Mouse (Mus musculus): Measurements from ENCODE around the gene Srsf9. TPM values are rescaled to one million over a fixed set of nuclear protein-coding genes. Genes with fewer than 3 reads are reported as not detected.
"Not testable (repeated sequence)": the region's sequence is repeated elsewhere in the genome, so short reads cannot be mapped to it uniquely, and the experiment has no call there.

Srsf9 gene
- polyA plus RNA-seq, 1 experiment from 2014 or later: 275 TPM

GRCm38 (mm10) chr5:115375436-115375835 is 48.5 kb downstream of the Srsf9 start:
- H3K9ac ChIP-seq (ENCODE audit: low read depth, low read length): no peak overlapping the region
- H3K36me3 ChIP-seq (ENCODE audit: control insufficient read depth, insufficient read depth, low read length): no peaks in the 10 kb centered on the region
- H3K27me3 ChIP-seq (replicated peaks; ENCODE audit: control insufficient read depth, insufficient read depth, low read length): peaks cover 20% of the 10 kb centered on the region
- H3K4me2 ChIP-seq: no peak overlapping the region
- no peaks in the 10 kb centered on the region for H3K4me1 ChIP-seq (replicated peaks; ENCODE audit: control insufficient read depth, insufficient read depth, low read length)
- H3K4me3 ChIP-seq (ENCODE audit: low read depth, low read length): no peak overlapping the region
- H3K27ac ChIP-seq (ENCODE audit: low read depth, low read length): no peak overlapping the region
- DNase-seq (ENCODE audit: low spot score): no peak
- no peaks in the 10 kb centered on the region for H3K9me3 ChIP-seq (ENCODE audit: control insufficient read depth, low read length)
- ATAC-seq (replicated peaks; ENCODE audit: low FRiP score): no peak
- 57% methylated on average over 2 of the region's 2 CpGs for WGBS

GRCm38 (mm10) chr5:115378882-115379281 is 51.9 kb downstream of the Srsf9 start:
- H3K9ac ChIP-seq (ENCODE audit: low read depth, low read length); H3K4me1 ChIP-seq (replicated peaks; ENCODE audit: control insufficient read depth, insufficient read depth, low read length); H3K36me3 ChIP-seq (ENCODE audit: control insufficient read depth, insufficient read depth, low read length); H3K4me2 ChIP-seq; H3K27me3 ChIP-seq (replicated peaks; ENCODE audit: control insufficient read depth, insufficient read depth, low read length); H3K27ac ChIP-seq (ENCODE audit: low read depth, low read length); H3K4me3 ChIP-seq (ENCODE audit: low read depth, low read length); H3K9me3 ChIP-seq (ENCODE audit: control insufficient read depth, low read length); ATAC-seq (replicated peaks; ENCODE audit: low FRiP score); DNase-seq (ENCODE audit: low spot score): not testable (repeated sequence)
- WGBS: 70% methylated on average over 2 of the region's 2 CpGs

Other genes with a start within 250 kb of the Srsf9 start
- gene Gm10401, start 228.9 kb upstream of the Srsf9 start, polyA plus RNA-seq (2014; fragmentation: Nextera tagmentation; extraction: Ambion mirVana): 19.5 and 25.1 TPM in 2 replicates
- 35.5 and 37.4 TPM in 2 replicates for gene Acads, start 207.8 kb upstream of the Srsf9 start, polyA plus RNA-seq (2014; fragmentation: Nextera tagmentation; extraction: Ambion mirVana)
- 26.8 and 27.3 TPM in 2 replicates for gene Unc119b, start 192.2 kb upstream of the Srsf9 start, polyA plus RNA-seq (2014; fragmentation: Nextera tagmentation; extraction: Ambion mirVana)
- 56.2 and 59.5 TPM in 2 replicates for gene Mlec, start 169.0 kb upstream of the Srsf9 start, polyA plus RNA-seq (2014; fragmentation: Nextera tagmentation; extraction: Ambion mirVana)
- 0.89 and 1.4 TPM in 2 replicates for gene Cabp1, start 132.8 kb upstream of the Srsf9 start, polyA plus RNA-seq (2014; fragmentation: Nextera tagmentation; extraction: Ambion mirVana)
- gene Pop5, start 91.3 kb upstream of the Srsf9 start, polyA plus RNA-seq (2014; fragmentation: Nextera tagmentation; extraction: Ambion mirVana): 171 and 181 TPM in 2 replicates
- 72.2 and 76.8 TPM in 2 replicates for gene Rnf10, start 54.3 kb upstream of the Srsf9 start, polyA plus RNA-seq (2014; fragmentation: Nextera tagmentation; extraction: Ambion mirVana)
- 62.7 and 67.9 TPM in 2 replicates for gene Coq5, start 47.5 kb upstream of the Srsf9 start, polyA plus RNA-seq (2014; fragmentation: Nextera tagmentation; extraction: Ambion mirVana)
- 1,214 and 1,307 TPM in 2 replicates for gene Dynll1, start 26.2 kb upstream of the Srsf9 start, polyA plus RNA-seq (2014; fragmentation: Nextera tagmentation; extraction: Ambion mirVana)
- gene Gatc, start 14.0 kb downstream of the Srsf9 start, polyA plus RNA-seq (2014; fragmentation: Nextera tagmentation; extraction: Ambion mirVana): 39.3 and 39.4 TPM in 2 replicates
- gene Triap1, start 14.0 kb downstream of the Srsf9 start, polyA plus RNA-seq (2014; fragmentation: Nextera tagmentation; extraction: Ambion mirVana): 59.0 and 59.6 TPM in 2 replicates
- gene Cox6a1, start 21.8 kb downstream of the Srsf9 start, polyA plus RNA-seq (2014; fragmentation: Nextera tagmentation; extraction: Ambion mirVana): 792 and 865 TPM in 2 replicates
- gene Msi1, start 102.4 kb downstream of the Srsf9 start, polyA plus RNA-seq (2014; fragmentation: Nextera tagmentation; extraction: Ambion mirVana): 7.5 and 9.7 TPM in 2 replicates
- 0.89 and 1.2 TPM in 2 replicates for gene Pla2g1b, start 139.1 kb downstream of the Srsf9 start, polyA plus RNA-seq (2014; fragmentation: Nextera tagmentation; extraction: Ambion mirVana)
- 14.8 and 15.2 TPM in 2 replicates for gene Sirt4, start 157.5 kb downstream of the Srsf9 start, polyA plus RNA-seq (2014; fragmentation: Nextera tagmentation; extraction: Ambion mirVana)
- 12.4 and 14.0 TPM in 2 replicates for gene Pxn, start 179.5 kb downstream of the Srsf9 start, polyA plus RNA-seq (2014; fragmentation: Nextera tagmentation; extraction: Ambion mirVana)
- 2,436 and 2,466 TPM in 2 replicates for gene Rplp0, start 232.3 kb downstream of the Srsf9 start, polyA plus RNA-seq (2014; fragmentation: Nextera tagmentation; extraction: Ambion mirVana)
- gene Gcn1l1, start 238.1 kb downstream of the Srsf9 start, polyA plus RNA-seq (2014; fragmentation: Nextera tagmentation; extraction: Ambion mirVana): 51.0 and 55.6 TPM in 2 replicates